Mouse (Mus musculus) layer of hippocampus, postnatal 14 days (tissue): ENCODE results near the gene Sort1. TPM values are rescaled to one million over a fixed set of nuclear protein-coding genes. Genes with fewer than 3 reads are reported as not detected.
"Not testable (repeated sequence)": the region's sequence is repeated elsewhere in the genome, so short reads cannot be mapped to it uniquely, and the experiment has no call there.

Experiments
- DNase-seq, 2 experiments: peaks; one replicate each; pipeline ENCODE4 v3.0.0; 2021 to 2022; ENCODE audit warnings: low spot score in 2 of 2, mixed read lengths in 1 of 2
- long read RNA-seq, 2 experiments: library from polyadenylated mRNA; stranded (forward); transcript quantifications; one replicate each; pipeline ENCODE4 v2.0.0; 2021
- total RNA-seq, 2 experiments: library from RNA; stranded (reverse); gene quantifications; 2 replicates each; pipeline ENCODE4 v1.2.3; 2021

Gene Sort1
- total RNA-seq = 100 to 1,000 TPM; 255 to 268 TPM
- long read RNA-seq, experiment 1, full-length matches to known transcripts = 13 of 62 reads
- long read RNA-seq, experiment 1, partial matches to known transcripts = 7 of 62 reads
- long read RNA-seq, experiment 1, other reads (novel, unspliced or antisense) = 42 of 62 reads
- long read RNA-seq, experiment 2, full-length matches to known transcripts = 17 of 86 reads
- long read RNA-seq, experiment 2, partial matches to known transcripts = 53 of 86 reads
- long read RNA-seq, experiment 2, other reads (novel, unspliced or antisense) = 16 of 86 reads

DNA sequence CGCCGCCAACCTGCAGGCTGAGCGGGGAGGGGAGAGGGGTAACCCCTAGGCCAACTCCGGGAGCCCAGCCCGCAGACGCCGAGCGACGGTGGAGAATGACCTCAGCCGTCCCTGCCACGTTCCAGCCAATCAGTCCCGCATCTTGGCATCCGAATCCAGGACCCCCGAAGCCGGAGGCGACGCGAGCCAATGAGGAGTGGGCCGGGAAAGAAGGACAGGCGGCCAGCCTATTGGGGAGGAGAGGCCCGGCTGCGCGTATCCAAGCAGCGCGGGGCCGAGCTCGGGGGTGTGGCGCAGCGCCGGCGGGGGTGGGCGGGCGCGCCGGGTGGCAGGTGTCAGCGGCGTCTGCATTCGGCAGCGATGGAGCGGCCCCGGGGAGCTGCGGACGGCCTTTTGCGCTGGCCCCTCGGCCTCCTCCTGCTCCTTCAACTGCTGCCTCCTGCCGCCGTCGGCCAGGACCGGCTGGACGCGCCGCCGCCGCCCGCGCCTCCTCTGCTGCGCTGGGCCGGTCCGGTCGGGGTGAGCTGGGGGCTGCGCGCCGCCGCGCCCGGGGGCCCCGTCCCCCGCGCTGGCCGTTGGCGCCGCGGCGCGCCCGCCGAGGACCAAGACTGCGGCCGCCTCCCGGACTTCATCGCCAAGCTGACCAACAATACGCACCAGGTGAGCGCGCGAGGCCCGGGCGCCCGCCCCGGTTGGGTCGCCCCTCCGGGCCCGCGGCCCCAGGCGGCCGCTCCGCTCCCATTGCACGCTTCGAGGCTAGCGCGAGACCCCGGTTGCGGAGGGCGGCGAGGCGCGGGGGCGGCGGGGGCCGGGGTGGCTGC, at the start of gene Sort1:
Sort1 (plus strand) TSS at position 302 of the 821 bp plus-strand sequence.
- DNase-seq = peak; percentile 85 to 94

DNA sequence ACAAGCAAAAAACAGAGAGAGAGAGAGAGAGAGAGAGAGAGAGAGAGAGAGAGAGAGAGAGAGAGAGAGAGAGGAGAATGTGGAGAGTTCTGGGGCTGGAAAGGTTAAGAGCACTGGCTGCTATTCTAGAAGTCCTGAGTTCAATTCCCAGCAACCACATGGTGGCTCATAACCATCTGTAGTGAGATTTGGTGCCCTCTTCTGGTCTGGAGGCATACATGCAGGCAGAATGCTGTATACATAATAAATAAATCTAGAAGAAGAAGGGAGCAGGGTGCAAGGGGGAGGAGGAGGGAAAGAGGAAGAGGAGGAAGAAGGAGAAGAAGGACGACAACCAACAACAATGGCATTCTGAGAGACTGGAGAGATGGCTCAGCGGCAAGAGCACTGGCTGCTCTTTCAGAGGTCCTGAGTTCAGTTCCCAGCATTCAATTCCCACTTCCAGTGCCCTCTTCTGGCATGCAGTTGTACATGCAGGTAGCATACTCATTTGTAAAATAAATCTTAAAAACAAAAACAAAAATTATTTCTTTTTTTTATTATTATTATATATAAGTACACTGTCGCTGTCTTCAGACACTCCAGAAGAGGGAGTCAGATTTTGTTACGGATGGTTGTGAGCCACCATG, 46.3 kb upstream of the Sort1 start:
- not testable (repeated sequence) for DNase-seq

GRCm38 (mm10) chr3:108241243-108241839, 42.5 kb upstream of the Sort1 start:
- DNase-seq = no peak

- no peak for DNase-seq
Measured at GRCm38 (mm10) chr3:108246857-108247256, 37.0 kb upstream of the Sort1 start.

GRCm38 (mm10) chr3:108256719-108257637, 26.9 kb upstream of the Sort1 start, which contains the start of gene Psma5:
Gene Psma5, plus strand, starts transcription at chr3:108256926.
- DNase-seq = peak; percentile 89 to 97

GRCm38 (mm10) chr3:108257831-108258500, 25.9 kb upstream of the Sort1 start:
- DNase-seq = no peak

- no peak for DNase-seq
Measured at GRCm38 (mm10) chr3:108259319-108259718, 24.6 kb upstream of the Sort1 start.

- DNase-seq = not testable (repeated sequence)
Measured at GRCm38 (mm10) chr3:108279495-108279894, 4.4 kb upstream of the Sort1 start.

GRCm38 (mm10) chr3:108282401-108283240, 1.3 kb upstream of the Sort1 start:
- DNase-seq = peak in 1 of 2 experiments; percentile 71

- no peak for DNase-seq
Measured at GRCm38 (mm10) chr3:108283241-108283561, 681 bp upstream of the Sort1 start.

- no peak for DNase-seq
Measured at GRCm38 (mm10) chr3:108285078-108285711, 1.3 kb downstream of the Sort1 start.

DNA sequence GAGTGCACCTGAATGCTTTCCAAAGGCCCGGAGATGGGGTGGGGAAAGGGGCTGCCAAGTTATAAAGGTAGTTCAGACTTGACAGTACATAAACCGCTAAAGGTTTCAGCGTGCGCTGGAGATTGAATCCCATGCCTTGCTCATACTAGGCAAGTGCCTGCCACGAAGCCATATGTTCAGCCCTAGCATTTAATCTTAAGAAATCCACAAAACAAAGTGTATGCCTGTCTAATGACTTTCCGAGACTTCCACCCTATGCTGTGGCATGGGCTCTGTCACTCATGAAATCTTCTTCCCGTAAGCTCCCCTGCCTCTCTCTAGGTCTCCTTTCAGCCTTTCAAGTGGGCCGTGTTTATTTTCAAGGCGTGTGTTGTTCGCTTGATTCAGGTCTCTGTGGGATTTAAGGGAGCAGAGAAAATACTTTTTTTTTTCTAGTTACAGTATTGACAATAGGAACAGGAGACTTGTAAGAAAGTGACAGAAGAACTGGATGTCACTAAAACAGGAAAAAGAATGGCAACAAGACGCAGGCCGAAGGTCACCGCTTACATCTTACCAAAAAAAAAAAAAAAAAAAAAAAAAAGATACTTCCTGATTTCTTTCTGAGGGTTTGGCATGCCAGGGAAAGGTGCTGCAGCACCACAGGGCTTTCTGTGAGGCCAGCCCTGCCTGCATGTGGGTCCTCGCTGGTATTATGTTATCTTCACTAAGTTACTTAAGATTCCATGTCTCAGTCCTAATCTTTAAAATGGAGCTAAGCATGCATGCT, 3.0 kb downstream of the Sort1 start:
- no peak for DNase-seq

GRCm38 (mm10) chr3:108287811-108288805, 4.2 kb downstream of the Sort1 start:
- DNase-seq = peak; percentile 57 to 58

DNA sequence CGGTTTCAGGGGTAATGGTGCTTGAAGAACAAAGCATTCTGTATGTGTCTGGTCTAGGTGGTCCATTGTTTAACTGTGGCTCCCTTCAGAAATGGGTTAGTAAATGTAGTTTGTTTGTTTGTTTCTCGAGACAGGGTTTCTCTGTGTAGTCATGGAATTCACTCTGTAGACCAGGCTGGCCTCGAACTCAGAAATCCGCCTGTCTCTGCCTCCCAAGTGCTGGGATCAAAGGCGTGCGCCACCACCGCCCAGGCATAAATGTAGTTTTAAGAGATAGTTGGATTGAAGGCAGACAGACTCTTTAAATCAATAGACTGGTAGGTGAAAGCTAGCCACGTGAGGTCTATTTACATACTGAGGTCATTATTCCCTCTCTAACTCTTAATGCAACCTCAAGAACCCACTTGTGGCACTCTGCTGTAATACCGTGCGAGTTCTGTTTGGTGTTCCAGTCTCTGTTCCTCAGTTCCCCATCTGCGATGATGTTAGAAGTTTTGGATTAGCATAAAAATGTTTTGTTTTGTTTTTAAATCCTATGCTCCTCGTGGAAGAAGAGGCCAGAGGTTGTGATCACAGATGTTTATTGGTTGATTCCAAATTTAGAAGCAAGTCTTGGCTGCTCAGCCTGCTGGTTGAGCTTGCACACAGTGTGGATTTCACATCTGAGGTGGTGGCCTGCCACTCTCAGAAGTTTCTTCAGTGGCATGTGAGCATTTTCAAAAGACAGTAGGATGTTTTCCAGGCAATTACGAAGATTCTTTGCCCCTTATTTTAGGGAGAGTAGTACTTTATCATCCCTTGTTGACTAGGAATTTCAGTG, 5.6 kb downstream of the Sort1 start:
- no peak for DNase-seq

GRCm38 (mm10) chr3:108291036-108291799, 7.3 kb downstream of the Sort1 start:
- no peak for DNase-seq
